Mouse (Mus musculus): ENCODE results near the gene Caprin2.

GRCm38 (mm10) chr6:148942406-148942805, 46.4 kb upstream of the Caprin2 start:
- TF ChIP-seq CTCF (IDR thresholded peaks at IDR 0.05; ENCODE audit: borderline replicate concordance, insufficient read depth, low read length): no peak
- no peak for TF ChIP-seq POLR2A (IDR thresholded peaks at IDR 0.05; ENCODE audit: low read depth, low read length)

Measured in embryonic fibroblast, embryonic 13.5 days (primary cell).